Mouse (Mus musculus) heart, embryonic 13.5 days (tissue): ENCODE data around the gene Psmd8. TPM values are rescaled to one million over a fixed set of nuclear protein-coding genes. Genes with fewer than 3 reads are reported as not detected.
"Not testable (repeated sequence)": the region's sequence is repeated elsewhere in the genome, so short reads cannot be mapped to it uniquely, and the experiment has no call there.

Source experiments
- ATAC-seq: fragments of 200-750 bp; cut with Nextera tagmentation; 2 replicates; pipeline ENCODE4 v1.8.0; 2017; ENCODE audit warnings: moderate TSS enrichment; ENCODE audit not compliant: insufficient number of reproducible peaks, low FRiP score, low TSS enrichment; ENCODE audit errors: extremely low read depth
- H3K27ac ChIP-seq: fragments of 300-500 bp; sonication (generic); replicated peaks from 2 replicates; pipeline ENCODE4 v1.5.1; 2015; ENCODE audit warnings: moderate library complexity, mild to moderate bottlenecking, inconsistent platforms
- H3K27me3 ChIP-seq: fragments of 300-500 bp; sonication (generic); replicated peaks from 2 replicates; pipeline ENCODE4 v1.6.1; 2015; ENCODE audit warnings: mild to moderate bottlenecking, inconsistent platforms
- H3K36me3 ChIP-seq: fragments of 300-500 bp; sonication (generic); 2 replicates; pipeline ENCODE4 v1.6.1; 2015; ENCODE audit warnings: mild to moderate bottlenecking, inconsistent platforms
- H3K4me1 ChIP-seq: fragments of 300-500 bp; sonication (generic); 2 replicates; pipeline ENCODE4 v1.6.1; 2015; ENCODE audit warnings: inconsistent platforms
- H3K4me2 ChIP-seq: fragments of 300-500 bp; sonication (generic); 2 replicates; pipeline ENCODE4 v1.6.1; 2015; ENCODE audit warnings: inconsistent platforms, mild to moderate bottlenecking, moderate library complexity
- H3K4me3 ChIP-seq: fragments of 300-500 bp; sonication (generic); 2 replicates; pipeline ENCODE4 v1.5.1; 2015; ENCODE audit warnings: moderate library complexity, mild to moderate bottlenecking, inconsistent platforms
- H3K9ac ChIP-seq: fragments of 300-500 bp; sonication (generic); 2 replicates; pipeline ENCODE4 v1.6.1; 2015; ENCODE audit warnings: inconsistent platforms, mild to moderate bottlenecking, moderate library complexity
- H3K9me3 ChIP-seq: fragments of 300-500 bp; sonication (generic); 2 replicates; pipeline ENCODE4 v1.6.1; 2016; ENCODE audit warnings: inconsistent platforms
- WGBS: fragments of 180-500 bp; shearing (Covaris S2); methylation state at CpG from one replicate; pipeline ENCODE4 v1.1.7; 2015; ENCODE audit warnings: mixed read lengths; 5-methylcytosine and 5-hydroxymethylcytosine counted together
- polyA plus RNA-seq: library from polyadenylated mRNA; unstranded; fragments of >200 nt; fragmentation: Nextera tagmentation; extraction: Ambion mirVana; gene quantifications from 2 replicates; pipeline ENCODE4 v1.2.1, GENCODE M21; 2015

Gene Psmd8
- polyA plus RNA-seq, 1 experiment from 2014 or later = 209 TPM

DNA sequence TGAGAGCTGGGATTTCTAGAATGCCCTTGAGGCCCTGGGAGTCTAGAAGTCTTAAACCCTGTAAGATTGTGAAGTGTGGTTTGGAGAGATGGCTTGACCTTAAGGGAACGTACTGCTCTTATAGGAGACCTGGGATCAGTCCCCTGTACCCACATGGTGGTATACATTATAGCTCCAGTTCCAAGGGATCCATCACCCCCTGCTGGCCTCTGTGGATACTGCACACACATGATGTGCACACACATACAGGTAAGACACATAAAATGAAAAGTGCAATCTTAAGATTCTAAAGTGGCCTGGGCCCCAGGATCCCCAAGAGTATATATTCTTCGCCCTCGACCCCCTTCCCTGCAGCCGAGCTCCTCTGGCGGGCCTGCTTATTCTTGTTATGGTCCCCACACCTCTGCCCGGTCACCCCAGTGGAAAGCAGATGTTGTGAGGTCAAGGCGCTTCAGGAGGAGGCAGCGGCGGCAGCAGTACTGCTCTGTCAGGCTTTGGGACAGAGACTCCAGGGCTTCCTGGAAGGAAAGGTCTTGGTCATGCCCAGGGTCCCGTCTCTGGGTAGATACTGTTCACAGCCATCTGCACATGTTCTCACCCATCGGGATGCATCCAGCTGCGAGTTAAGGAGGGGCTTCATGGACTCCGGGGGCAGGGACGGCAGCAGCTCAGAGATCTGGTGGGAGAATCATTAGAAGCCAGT lies 26.3 kb downstream of the Psmd8 start:
- Histone ChIP-seq H3K27ac (no peak overlapping the region), H3K4me1 (peaks cover 10% of the 10 kb centered on the region), H3K4me3 (no peak overlapping the region), H3K27me3 (peaks cover 34% of the 10 kb centered on the region), H3K4me2 (no peak overlapping the region), H3K36me3 (peaks cover 6% of the 10 kb centered on the region), H3K9me3 (0 out of 2 replicates have a peak, but pooled peaks cover 4% of the 10 kb centered on the region), H3K9ac (no peak overlapping the region)
- WGBS = 88% methylated on average over 14 of the region's 14 CpGs
- ATAC-seq = no peak

DNA sequence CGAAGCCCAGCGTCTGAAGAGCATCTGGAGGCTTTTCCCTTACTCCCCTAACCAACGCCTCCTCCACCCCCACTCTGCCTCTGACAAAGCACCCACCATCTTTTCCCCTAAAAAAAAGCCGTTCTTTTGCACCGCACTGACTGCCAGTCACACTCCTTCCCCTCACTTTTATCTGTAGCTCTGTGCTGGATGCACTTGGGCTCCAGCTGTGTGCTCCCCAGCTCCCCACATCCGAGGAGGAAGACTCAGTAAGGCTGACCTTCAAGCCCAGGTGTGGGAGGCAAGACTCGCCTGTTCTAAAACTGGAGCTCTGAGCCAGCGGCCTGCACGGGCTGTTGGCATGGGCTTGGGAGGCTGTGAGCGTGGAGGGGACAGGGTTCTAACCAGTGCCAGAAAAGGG lies 29.0 kb downstream of the Psmd8 start:
- no peak overlapping the region for H3K4me2 ChIP-seq
- H3K27ac ChIP-seq = no peak overlapping the region
- peaks cover 17% of the 10 kb centered on the region for H3K27me3 ChIP-seq
- peaks cover 9% of the 10 kb centered on the region for H3K4me1 ChIP-seq
- H3K36me3 ChIP-seq = peaks cover 6% of the 10 kb centered on the region
- WGBS = 55% methylated on average over 10 of the region's 10 CpGs
- no peak overlapping the region for H3K9ac ChIP-seq
- no peak for ATAC-seq
- H3K9me3 ChIP-seq = 0 out of 2 replicates have a peak, but pooled peaks cover 4% of the 10 kb centered on the region
- H3K4me3 ChIP-seq = no peak overlapping the region

DNA sequence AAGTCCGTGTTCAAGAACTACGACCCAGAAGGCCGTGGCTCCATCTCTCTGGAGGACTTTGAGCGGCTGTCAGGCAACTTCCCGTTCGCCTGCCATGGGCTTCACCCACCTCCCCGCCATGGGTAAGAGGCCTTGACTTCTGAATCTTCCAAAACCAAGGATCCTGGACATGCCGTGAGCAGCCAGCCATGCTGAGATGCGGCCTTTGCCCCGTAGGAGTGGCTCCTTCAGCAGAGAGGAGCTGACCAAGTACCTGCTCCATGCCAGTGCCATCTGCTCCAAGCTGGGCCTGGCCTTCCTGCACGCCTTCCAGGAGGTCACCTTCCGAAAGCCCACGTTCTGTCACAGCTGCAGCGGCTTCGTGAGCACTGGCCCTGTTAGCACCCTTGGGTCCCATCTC lies 31.7 kb downstream of the Psmd8 start:
- Histone ChIP-seq H3K27me3 (peaks cover 17% of the 10 kb centered on the region), H3K9ac (no peak overlapping the region), H3K36me3 (no peaks in the 10 kb centered on the region; the same call in 1 of the 2 replicates), H3K27ac (no peak overlapping the region), H3K4me1 (no peaks in the 10 kb centered on the region), H3K4me3 (no peak overlapping the region), H3K4me2 (no peak overlapping the region), H3K9me3 (no peaks in the 10 kb centered on the region)
- no peak for ATAC-seq
- 82% methylated on average over 15 of the region's 15 CpGs for WGBS

DNA sequence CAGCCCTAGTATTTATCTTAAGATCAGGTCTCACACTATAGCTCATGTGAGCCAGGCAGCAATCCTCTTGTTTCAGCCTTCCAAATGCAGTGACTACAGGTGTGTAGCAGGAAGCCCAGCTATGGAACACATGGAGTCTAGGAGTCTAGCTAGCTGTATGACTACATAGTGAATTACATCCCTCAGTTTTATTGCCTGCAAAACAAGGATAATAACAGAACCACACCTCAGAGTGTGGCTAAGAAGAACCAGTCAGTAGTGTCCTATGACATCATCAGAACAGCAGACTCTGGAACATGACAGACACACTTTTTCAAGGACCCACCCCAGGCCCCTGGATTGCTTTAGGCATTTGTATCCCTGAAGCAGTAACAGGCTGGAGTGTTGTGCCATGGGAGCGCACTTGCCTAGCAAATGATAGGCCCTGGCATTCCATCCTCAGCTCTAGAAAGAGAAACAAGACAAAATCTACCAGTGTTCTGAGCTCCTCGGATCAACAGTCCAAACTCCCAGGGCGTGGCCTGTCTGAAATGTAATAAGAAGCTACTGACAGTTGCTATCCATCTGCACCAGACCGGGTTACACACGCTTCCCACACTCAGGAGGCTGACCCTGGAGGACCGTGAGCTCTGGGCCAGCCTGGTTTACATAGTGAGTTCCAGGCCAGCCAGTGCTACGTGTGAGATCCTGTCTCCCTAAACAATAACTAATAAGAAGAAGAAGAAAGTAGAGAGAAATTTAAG lies 33.7 kb downstream of the Psmd8 start:
- WGBS = 77% methylated on average over 7 of the region's 7 CpGs
- no peaks in the 10 kb centered on the region for H3K4me1 ChIP-seq

DNA sequence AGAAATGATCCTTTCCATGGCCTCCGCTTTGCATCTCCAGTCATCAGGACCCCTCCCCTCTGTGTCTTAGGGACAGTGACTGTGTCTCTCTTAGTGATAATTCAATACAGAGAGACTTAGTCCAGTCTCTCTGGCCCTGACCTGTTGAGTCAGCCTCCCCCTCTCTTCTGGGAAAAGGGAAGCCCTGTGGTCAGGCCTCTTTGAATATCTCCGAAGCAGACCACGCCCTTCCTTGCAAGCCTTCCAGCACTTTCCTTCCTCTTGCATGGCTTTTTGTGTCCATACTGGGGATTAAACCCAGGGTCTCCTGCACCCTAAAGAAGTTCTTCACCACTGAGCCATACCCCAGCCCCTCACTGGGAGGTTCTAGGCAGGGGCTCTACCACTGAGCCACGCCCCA lies 36.5 kb downstream of the Psmd8 start:
- H3K36me3 ChIP-seq = no peaks in the 10 kb centered on the region
- H3K4me3 ChIP-seq = no peak overlapping the region
- H3K4me2 ChIP-seq = no peak overlapping the region
- H3K4me1 ChIP-seq = no peaks in the 10 kb centered on the region
- no peak overlapping the region for H3K9ac ChIP-seq
- no peak overlapping the region for H3K27ac ChIP-seq
- H3K27me3 ChIP-seq = 0 out of 2 replicates have a peak, but pooled peaks cover 4% of the 10 kb centered on the region
- ATAC-seq = no peak
- no peaks in the 10 kb centered on the region for H3K9me3 ChIP-seq
- 79% methylated on average over 4 of the region's 4 CpGs for WGBS

More for the DNA sequence above, 33.7 kb downstream of the Psmd8 start:
- ATAC-seq = no peak
- Histone ChIP-seq H3K9me3 (no peaks in the 10 kb centered on the region), H3K27ac (no peak overlapping the region), H3K9ac (no peak overlapping the region), H3K36me3 (no peaks in the 10 kb centered on the region), H3K4me3 (no peak overlapping the region), H3K4me2 (no peak overlapping the region), H3K27me3 (peaks cover 17% of the 10 kb centered on the region)

DNA sequence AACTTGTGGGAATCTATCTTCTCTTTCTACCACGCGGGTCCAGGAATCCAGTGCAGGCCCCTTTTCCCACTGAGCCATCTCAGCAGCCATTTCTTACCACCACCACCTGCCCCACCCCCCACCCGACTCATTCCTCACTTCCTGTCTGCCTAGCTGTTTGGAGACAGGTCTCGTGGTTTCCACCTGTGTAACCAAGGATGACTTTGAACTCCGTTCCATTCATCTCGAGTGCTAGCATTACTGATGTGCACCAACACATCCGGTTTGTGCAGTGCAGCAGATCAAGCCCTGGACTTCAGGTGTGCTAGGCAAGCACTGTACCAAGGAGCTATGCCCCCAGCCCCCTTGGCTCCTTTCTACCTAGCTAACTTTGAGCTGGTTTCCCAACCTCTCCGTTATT lies 39.1 kb downstream of the Psmd8 start:
- no peaks in the 10 kb centered on the region for H3K36me3 ChIP-seq
- 73% methylated on average over 8 of the region's 8 CpGs for WGBS
- H3K27me3 ChIP-seq = peaks cover 11% of the 10 kb centered on the region
- no peaks in the 10 kb centered on the region for H3K9me3 ChIP-seq
- no peak overlapping the region for H3K4me3 ChIP-seq
- no peak overlapping the region for H3K27ac ChIP-seq
- H3K9ac ChIP-seq = no peak overlapping the region
- ATAC-seq = no peak
- no peaks in the 10 kb centered on the region for H3K4me1 ChIP-seq
- no peak overlapping the region for H3K4me2 ChIP-seq

DNA sequence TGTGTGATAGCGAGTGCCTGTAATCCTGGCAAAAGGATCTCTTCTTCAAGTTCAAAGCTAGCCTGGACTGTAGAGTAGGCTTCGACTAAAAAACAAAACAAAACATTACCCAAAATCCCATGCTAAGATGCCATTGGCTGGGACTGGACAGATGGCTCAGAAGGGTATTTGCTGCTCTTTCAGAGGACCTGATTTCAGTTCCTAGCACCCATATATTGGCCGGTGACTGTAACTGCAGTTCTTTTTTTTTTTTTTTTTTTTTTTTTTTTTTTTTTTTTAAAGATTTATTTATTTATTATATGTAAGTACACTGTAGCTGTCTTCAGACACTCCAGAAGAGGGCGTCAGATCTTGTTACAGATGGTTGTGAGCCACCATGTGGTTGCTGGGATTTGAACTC lies 41.3 kb downstream of the Psmd8 start:
- not testable (repeated sequence) for H3K4me2 ChIP-seq, ATAC-seq
- WGBS = 78% methylated on average over 3 of the region's 4 CpGs

DNA sequence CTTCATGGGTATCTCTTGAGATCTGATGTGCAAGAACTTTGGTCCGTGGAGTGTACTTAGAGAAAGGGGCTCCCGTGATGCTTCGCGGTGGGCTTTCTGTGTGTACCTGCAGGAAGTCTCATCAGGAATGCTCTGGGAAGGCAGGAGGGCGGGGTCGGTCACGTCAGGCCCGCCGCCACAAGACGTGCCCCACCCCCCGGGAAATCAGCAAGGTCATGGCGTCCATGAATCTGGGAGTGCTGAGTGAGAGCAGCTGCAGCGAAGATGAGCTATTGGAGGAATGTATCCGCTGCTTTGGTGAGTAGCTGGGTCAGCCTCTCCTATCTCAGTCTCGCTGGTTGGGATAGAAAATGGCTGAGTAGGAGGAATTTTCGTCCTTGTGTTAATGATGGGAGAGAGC lies 43.1 kb downstream of the Psmd8 start:
- ATAC-seq = no peak

More for the DNA sequence above, 41.3 kb downstream of the Psmd8 start:
- H3K27me3 ChIP-seq = peaks cover 29% of the 10 kb centered on the region
- H3K36me3 ChIP-seq, H3K27ac ChIP-seq, H3K9ac ChIP-seq, H3K9me3 ChIP-seq, H3K4me1 ChIP-seq, H3K4me3 ChIP-seq: not testable (repeated sequence)

DNA sequence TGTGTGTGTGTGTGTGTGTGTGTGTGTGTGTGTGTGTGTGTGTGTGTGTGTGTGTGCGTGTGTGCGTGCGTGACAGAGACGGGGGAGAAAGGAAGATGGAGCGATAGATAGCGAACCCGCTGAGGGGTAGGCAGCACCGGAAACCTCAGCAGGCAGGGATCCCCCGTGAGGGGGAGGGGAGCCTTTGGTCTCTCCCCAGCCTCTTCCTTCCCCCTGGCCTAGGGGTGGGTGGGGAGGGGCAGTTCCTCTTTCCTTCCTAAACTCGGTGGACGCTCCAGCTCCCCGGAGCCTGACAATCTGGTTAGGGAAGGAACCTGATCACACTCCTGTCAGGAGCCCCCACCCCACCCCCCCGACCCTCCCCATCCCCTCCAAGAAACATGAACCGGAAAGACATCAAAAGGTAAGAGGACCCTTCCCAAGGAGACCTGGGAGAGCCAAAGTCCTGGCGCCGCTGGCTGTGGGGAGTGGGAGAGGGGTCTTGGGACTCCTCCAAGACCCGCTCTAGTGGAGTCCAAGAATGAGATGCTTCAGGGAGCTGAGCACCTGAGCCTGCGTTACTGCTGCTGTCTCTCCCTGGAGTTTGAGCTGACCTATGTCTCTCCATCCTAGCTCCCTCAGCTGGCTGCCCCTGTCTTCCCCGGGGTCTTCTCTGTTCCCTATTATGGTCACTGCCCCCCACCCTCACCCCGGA lies 45.7 kb downstream of the Psmd8 start, which contains the start of gene Rasgrp4:
Rasgrp4 (plus strand) TSS at position 159 of the 694 bp plus-strand sequence.
- no peaks in the 10 kb centered on the region for H3K36me3 ChIP-seq
- no peak for ATAC-seq
- no peaks in the 10 kb centered on the region for H3K9me3 ChIP-seq
- peak within 1 kb of the TSS; percentile 58 for H3K4me2 ChIP-seq
- peak within 1 kb of the TSS; percentile 33; the same call in 1 of the 2 replicates for H3K9ac ChIP-seq
- no peak within 1 kb of the TSS for H3K27ac ChIP-seq
- peak within 1 kb of the TSS; percentile 32 for H3K4me3 ChIP-seq
- WGBS = 2% methylated on average over 13 of the region's 20 CpGs
- H3K27me3 ChIP-seq = peaks cover 35% of the 10 kb centered on the region
- peaks cover 6% of the 10 kb centered on the region; the same call in 1 of the 2 replicates for H3K4me1 ChIP-seq

More for the DNA sequence above, 43.1 kb downstream of the Psmd8 start:
- Histone ChIP-seq H3K27ac (no peak overlapping the region), H3K4me2 (0 out of 2 replicates have a peak overlapping the region, but pooled peaks have one; percentile 20), H3K9me3 (no peaks in the 10 kb centered on the region), H3K27me3 (peaks cover 35% of the 10 kb centered on the region), H3K4me3 (no peak overlapping the region), H3K36me3 (no peaks in the 10 kb centered on the region), H3K9ac (no peak overlapping the region), H3K4me1 (peaks cover 6% of the 10 kb centered on the region; the same call in 1 of the 2 replicates)
- WGBS = 28% methylated on average over 16 of the region's 16 CpGs

DNA sequence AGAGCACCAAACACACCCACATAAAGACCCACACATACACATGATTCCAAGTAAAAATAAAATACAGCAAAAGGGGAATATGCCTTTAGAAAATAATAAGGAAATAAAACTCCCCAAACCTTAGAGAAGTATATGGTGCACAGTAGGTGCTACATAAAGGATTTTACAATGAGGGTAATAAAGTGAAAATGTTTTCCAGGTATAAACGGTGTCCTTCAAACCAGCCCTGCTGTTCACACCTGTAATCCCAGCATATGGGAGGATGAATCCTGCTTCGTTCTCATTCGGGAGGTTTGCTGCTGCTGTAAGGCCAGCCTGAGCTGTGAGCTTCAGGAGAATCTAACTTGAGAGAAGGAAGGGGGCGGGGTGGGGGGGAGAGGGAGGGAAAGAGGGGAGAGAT lies 46.3 kb downstream of the Psmd8 start:
- peaks cover 6% of the 10 kb centered on the region; the same call in 1 of the 2 replicates for H3K4me1 ChIP-seq
- H3K27ac ChIP-seq = no peak overlapping the region
- peak overlapping the region; percentile 32 for H3K4me3 ChIP-seq
- H3K4me2 ChIP-seq = peak overlapping the region; percentile 58
- peaks cover 35% of the 10 kb centered on the region for H3K27me3 ChIP-seq
- no peak for ATAC-seq
- no peaks in the 10 kb centered on the region for H3K9me3 ChIP-seq
- H3K36me3 ChIP-seq = no peaks in the 10 kb centered on the region
- WGBS = 10% methylated on average over 3 of the region's 4 CpGs
- no peak overlapping the region for H3K9ac ChIP-seq

DNA sequence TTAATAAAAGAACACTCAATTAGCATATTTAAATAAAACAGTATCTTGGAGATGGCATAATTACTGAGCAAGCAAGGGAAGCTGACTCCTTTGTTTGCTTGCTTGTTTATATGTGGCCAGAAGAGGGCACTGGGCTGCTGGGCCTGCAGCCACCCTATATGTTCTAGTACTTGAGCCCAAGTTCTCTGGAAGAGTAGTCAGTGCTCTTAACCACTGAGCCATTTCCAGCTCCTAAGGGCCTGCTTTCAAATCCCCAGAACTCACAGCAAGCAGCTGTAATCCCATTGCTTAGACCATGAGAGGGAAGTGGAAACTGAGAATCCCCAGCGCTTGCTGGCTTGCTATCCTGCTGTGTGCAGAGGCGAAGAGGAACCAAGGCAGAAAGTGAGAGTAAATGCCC lies 51.8 kb downstream of the Psmd8 start:
- 57% methylated on average over 2 of the region's 2 CpGs for WGBS
- Histone ChIP-seq H3K27me3 (peaks cover 24% of the 10 kb centered on the region), H3K4me1 (peaks cover 13% of the 10 kb centered on the region), H3K4me2 (no peak overlapping the region), H3K27ac (no peak overlapping the region), H3K4me3 (no peak overlapping the region), H3K36me3 (no peaks in the 10 kb centered on the region), H3K9me3 (no peaks in the 10 kb centered on the region), H3K9ac (no peak overlapping the region)
- no peak for ATAC-seq
